Mouse (Mus musculus) thymus, adult 2 months (tissue): Measurements from ENCODE around the gene Shpk.

ENCODE experiments used
- CTCF ChIP-seq: fragments of 200-500 bp; IDR thresholded peaks from 2 replicates; pipeline ENCODE4 v1.5.1; 2012; ENCODE audit warnings: mild to moderate bottlenecking, control low read depth, low read length, moderate library complexity, borderline replicate concordance; ENCODE audit not compliant: control insufficient read depth, poor library complexity, insufficient read depth; ENCODE audit errors: extremely low read depth
- POLR2A ChIP-seq: fragments of 200-500 bp; IDR thresholded peaks from 2 replicates; pipeline ENCODE4 v1.6.1; 2012; ENCODE audit warnings: mild to moderate bottlenecking, low read length, control low read depth, moderate library complexity; ENCODE audit not compliant: control insufficient read depth, poor library complexity, insufficient read depth; ENCODE audit errors: extremely low read depth

DNA sequence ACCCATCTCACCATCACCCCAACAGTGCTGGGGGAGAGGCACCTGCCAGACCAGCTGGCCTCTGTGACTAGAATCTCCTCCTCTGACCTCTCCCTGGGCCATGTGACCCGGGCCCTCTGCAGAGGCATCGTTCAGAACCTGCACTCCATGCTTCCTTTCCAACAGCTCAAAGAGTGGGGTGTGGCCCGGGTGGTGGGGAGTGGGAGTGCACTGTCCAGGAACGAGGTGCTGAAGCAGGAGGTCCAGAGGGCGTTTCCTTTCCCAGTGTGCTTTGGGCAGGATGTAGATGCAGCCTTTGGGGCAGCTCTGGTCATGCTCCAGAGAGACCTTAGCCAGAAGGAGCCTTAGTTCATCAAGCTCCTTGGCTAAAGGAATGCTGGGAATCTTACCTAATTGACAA is 23.6 kb downstream of the Shpk start:
- TF ChIP-seq CTCF (no peak), POLR2A (no peak)
